Mouse (Mus musculus) myocyte (in vitro differentiated cells): ENCODE results near the gene Khdc4. TPM values are rescaled to one million over a fixed set of nuclear protein-coding genes. Genes with fewer than 3 reads are reported as not detected.

ENCODE experiments used
- H3K27me3 ChIP-seq: one replicate; pipeline ENCODE4 v1.6.1; 2011; ENCODE audit not compliant: control insufficient read depth, insufficient read depth, insufficient read length
- H3K36me3 ChIP-seq: one replicate; pipeline ENCODE4 v1.6.1; 2011; ENCODE audit not compliant: control insufficient read depth, insufficient read depth
- H3K4me2 ChIP-seq: one replicate; pipeline ENCODE4 v1.6.1; 2011; ENCODE audit warnings: low read depth, control low read depth
- H3K4me3 ChIP-seq: one replicate; pipeline ENCODE4 v1.5.1; 2011; ENCODE audit warnings: mild to moderate bottlenecking, control low read depth, moderate library complexity
- H3K79me2 ChIP-seq: one replicate; pipeline ENCODE4 v1.6.1; 2011; ENCODE audit not compliant: control insufficient read depth, insufficient read depth
- H3ac ChIP-seq: one replicate; pipeline ENCODE4 v1.6.1; 2011; ENCODE audit not compliant: control insufficient read depth, insufficient read length
- CEBPB ChIP-seq: IDR thresholded peaks from 2 replicates; pipeline ENCODE4 v1.6.1; 2011; ENCODE audit warnings: mild to moderate bottlenecking, moderate library complexity; ENCODE audit not compliant: poor library complexity, insufficient read depth, severe bottlenecking
- E2F4 ChIP-seq: IDR thresholded peaks from one replicate; pipeline ENCODE4 v1.6.1; 2011; ENCODE audit warnings: mild to moderate bottlenecking, control low read depth, moderate library complexity; ENCODE audit not compliant: insufficient read depth
- MAX ChIP-seq: IDR thresholded peaks from one replicate; pipeline ENCODE4 v1.6.1; 2011; ENCODE audit warnings: low read depth, mild to moderate bottlenecking, control low read depth
- MYOD1 ChIP-seq, 3 experiments: IDR thresholded peaks; one replicate each; pipeline ENCODE4 v1.6.1; 2011; ENCODE audit warnings: control low read depth in 2 of 3, low read depth in 2 of 3, mild to moderate bottlenecking in 2 of 3, moderate library complexity in 1 of 3; ENCODE audit not compliant: insufficient read length in 2 of 3, control insufficient read depth in 1 of 3
- MYOG ChIP-seq, 3 experiments: IDR thresholded peaks; one replicate each; pipeline ENCODE4 v1.6.1; 2011; ENCODE audit warnings: control low read depth in 2 of 3, low read depth in 2 of 3, mild to moderate bottlenecking in 2 of 3; ENCODE audit not compliant: insufficient read length in 2 of 3, control insufficient read depth in 1 of 3, insufficient read depth in 1 of 3
- POLR2A ChIP-seq: IDR thresholded peaks from one replicate; pipeline ENCODE4 v1.6.1; 2011; ENCODE audit warnings: low read depth, mild to moderate bottlenecking, control low read depth, moderate library complexity; ENCODE audit not compliant: insufficient read length
- POLR2AphosphoS2 ChIP-seq: IDR thresholded peaks from one replicate; pipeline ENCODE4 v1.6.1; 2011; ENCODE audit warnings: low read depth, control low read depth; ENCODE audit not compliant: insufficient read length
- REST ChIP-seq: IDR thresholded peaks from one replicate; pipeline ENCODE4 v1.6.1; 2011; ENCODE audit warnings: mild to moderate bottlenecking, control low read depth, moderate library complexity; ENCODE audit not compliant: insufficient read depth, insufficient read length
- SRF ChIP-seq: IDR thresholded peaks from one replicate; pipeline ENCODE4 v1.6.1; 2011; ENCODE audit warnings: low read depth; ENCODE audit not compliant: control insufficient read depth, insufficient read length
- TCF12 ChIP-seq: IDR thresholded peaks from one replicate; pipeline ENCODE4 v1.6.1; 2011; ENCODE audit warnings: mild to moderate bottlenecking, control low read depth; ENCODE audit not compliant: poor library complexity, insufficient read depth, severe bottlenecking
- TCF3 ChIP-seq: IDR thresholded peaks from one replicate; pipeline ENCODE4 v1.6.1; 2011; ENCODE audit warnings: low read depth, control low read depth; ENCODE audit not compliant: insufficient read length
- USF1 ChIP-seq: IDR thresholded peaks from one replicate; pipeline ENCODE4 v1.6.1; 2011; ENCODE audit warnings: low read depth, mild to moderate bottlenecking, control low read depth, moderate library complexity
- polyA plus RNA-seq: library from polyadenylated mRNA; unstranded; fragments of >200 nt; fragmentation: generic; extraction: Trizol; gene quantifications from one replicate; pipeline ENCODE4 v1.2.1, GENCODE M21; 2012; ENCODE audit warnings: missing spikeins

The Khdc4 gene
- 17.2 TPM for polyA plus RNA-seq

DNA sequence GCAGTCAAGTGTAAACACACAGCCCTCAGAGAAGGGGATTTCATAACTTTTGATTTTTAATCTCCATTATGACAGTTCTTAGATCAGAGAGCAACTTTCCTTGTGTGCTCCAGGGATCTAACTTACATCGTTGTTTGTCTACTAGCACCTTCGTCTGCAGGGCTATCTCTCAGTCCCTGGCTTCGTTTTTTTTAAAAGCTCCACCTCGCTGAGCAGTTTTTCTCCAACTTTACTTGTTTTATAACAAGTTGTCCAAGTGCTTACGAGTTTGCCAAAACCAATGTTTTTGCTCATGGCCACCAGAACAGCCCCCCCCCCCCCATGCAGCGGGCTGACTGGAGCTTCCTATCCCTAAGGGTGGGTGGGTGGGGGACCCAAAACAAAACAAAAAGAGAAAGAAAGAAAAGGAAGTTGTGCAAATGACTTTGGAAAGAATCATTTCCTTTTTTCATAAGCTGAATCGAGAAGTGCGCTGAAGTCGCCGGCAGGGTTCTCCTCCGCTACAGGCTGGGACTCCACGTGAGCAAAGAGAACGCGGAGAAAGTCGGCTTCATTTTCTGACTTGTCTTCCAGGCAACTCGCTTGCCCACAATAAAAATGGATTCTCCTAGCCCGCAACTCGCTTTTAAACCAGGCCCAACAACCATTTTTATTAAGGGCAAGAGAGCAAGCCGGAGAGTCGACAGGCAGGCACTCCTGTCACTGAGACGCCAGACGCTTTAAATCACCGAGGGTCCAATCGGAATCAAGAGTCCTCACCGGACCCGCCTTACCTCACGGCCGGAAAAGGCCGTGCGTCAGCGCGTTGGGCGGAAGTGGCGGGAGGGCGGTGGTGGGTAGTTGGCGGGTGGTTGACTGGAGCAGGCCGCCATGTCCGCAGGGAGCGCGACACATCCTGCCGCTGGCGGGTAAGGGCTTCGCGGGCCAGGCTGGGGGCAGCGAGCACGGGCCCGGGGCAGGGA is at the start of gene Khdc4:
Gene Khdc4, plus strand, starts transcription at position 824 of the 962 bp plus-strand sequence.
- Histone ChIP-seq H3K27me3 (no peaks in the 10 kb centered on the region), H3ac (peak within 1 kb of the TSS; percentile 83), H3K4me3 (peak within 1 kb of the TSS; percentile 95), H3K36me3 (peaks cover 22% of the 10 kb centered on the region), H3K79me2 (peaks cover 47% of the 10 kb centered on the region), H3K4me2 (peak within 1 kb of the TSS; percentile 96)
- TF ChIP-seq MYOG (IDR thresholded peaks at IDR 0.05; ENCODE audit: control insufficient read depth in 1 of 3, insufficient read depth in 1 of 3, insufficient read length in 2 of 3, low read depth in 2 of 3) = peak in 1 of 3 experiments; percentile 25
- peak; percentile 33 for TF ChIP-seq REST
- TF ChIP-seq MAX = no peak
- peak; percentile 99 for TF ChIP-seq POLR2A
- TF ChIP-seq CEBPB = no peak
- TF ChIP-seq USF1 = peak; percentile 23
- TF ChIP-seq TCF12 = no peak
- TF ChIP-seq TCF3 = peak; percentile 16
- peak; percentile 99 for TF ChIP-seq POLR2AphosphoS2
- peak in 1 of 3 experiments; percentile 36 for TF ChIP-seq MYOD1 (IDR thresholded peaks at IDR 0.05; ENCODE audit: control insufficient read depth in 1 of 3, insufficient read length in 2 of 3, low read depth in 2 of 3)

DNA sequence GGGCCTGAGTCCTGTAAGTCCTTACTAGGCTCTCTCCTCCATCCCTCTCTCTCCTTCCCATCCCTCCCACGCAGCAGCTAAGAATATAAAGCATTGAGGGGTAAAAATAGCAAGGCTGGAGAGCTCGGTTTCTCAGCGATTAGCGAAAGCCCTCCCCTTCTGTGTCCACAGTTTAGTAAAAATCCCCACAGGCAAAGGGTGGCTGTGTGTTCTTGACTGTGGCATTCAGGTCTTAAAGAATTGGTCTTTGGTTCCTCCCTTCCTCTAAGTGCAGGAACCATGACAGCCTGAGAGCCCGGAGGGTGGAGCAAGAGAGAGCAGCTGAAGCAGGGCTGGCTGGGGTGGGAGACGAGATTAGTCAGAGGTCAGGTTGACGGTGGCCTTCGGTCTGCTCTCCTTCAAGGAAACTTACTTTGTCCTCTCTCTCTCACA is 49.0 kb upstream of the Khdc4 start:
- Histone ChIP-seq H3K4me3 (no peak overlapping the region), H3ac (no peak overlapping the region), H3K36me3 (peaks cover 93% of the 10 kb centered on the region), H3K4me2 (peak overlapping the region; percentile 32), H3K27me3 (no peaks in the 10 kb centered on the region), H3K79me2 (peaks cover 39% of the 10 kb centered on the region)
- TF ChIP-seq REST = no peak
- TF ChIP-seq POLR2A = peak; percentile 15
- TF ChIP-seq CEBPB = no peak
- no peak for TF ChIP-seq TCF12
- no peak for TF ChIP-seq TCF3
- no peak for TF ChIP-seq MAX
- peak in 1 of 3 experiments; percentile 31 for TF ChIP-seq MYOD1 (IDR thresholded peaks at IDR 0.05; ENCODE audit: control insufficient read depth in 1 of 3, insufficient read length in 2 of 3, low read depth in 2 of 3)
- peak in 1 of 3 experiments; percentile 38 for TF ChIP-seq MYOG (IDR thresholded peaks at IDR 0.05; ENCODE audit: control insufficient read depth in 1 of 3, insufficient read depth in 1 of 3, insufficient read length in 2 of 3, low read depth in 2 of 3)
- peak; percentile 62 for TF ChIP-seq POLR2AphosphoS2
- no peak for TF ChIP-seq USF1
- no peak for TF ChIP-seq E2F4
- no peak for TF ChIP-seq SRF

DNA sequence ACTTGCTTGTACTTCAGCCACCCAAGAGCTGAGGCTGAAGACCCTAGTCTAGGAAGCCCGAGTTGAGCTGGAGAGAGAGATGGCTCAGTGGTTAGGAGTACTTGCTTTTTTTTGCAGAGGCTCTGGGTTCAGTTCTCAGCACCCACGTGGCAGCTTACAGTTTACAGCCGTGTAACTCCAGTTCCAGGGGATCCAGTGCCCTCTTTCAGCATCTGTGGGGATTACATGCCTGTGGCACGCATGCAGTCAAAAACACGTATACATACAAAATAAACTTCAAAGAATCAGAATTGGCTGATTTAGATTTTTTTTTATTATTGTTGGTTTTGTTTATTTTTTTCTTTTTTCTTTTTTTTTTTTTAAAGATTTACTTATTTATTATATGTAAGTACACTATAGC is 48.5 kb upstream of the Khdc4 start:
- H3K79me2 ChIP-seq = peaks cover 38% of the 10 kb centered on the region
- no peak for TF ChIP-seq REST
- no peak for TF ChIP-seq SRF
- peak; percentile 51 for TF ChIP-seq POLR2AphosphoS2
- TF ChIP-seq TCF3 = no peak
- TF ChIP-seq POLR2A = peak; percentile 30
- no peak overlapping the region for H3K4me2 ChIP-seq
- H3K27me3 ChIP-seq = no peaks in the 10 kb centered on the region
- H3ac ChIP-seq = no peak overlapping the region
- H3K36me3 ChIP-seq = peaks cover 98% of the 10 kb centered on the region
- no peak overlapping the region for H3K4me3 ChIP-seq

DNA sequence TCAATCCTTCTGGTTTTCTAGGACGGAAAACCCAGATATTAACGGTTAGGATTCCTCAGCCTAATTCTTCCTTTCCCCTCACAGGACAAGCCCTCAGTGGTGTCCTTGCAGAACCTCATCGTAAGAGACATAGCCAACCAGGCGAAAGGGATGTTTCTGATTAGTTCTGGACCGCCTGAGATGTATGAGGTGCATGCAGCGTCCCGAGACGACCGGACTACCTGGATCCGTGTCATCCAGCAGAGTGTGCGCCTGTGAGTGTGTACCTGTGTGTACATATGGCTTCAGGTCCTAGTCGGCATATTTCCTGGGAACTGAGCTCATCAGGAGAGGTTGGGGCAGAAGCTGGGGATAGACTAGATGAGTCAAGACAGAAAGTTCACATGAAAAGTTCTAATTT is 46.4 kb upstream of the Khdc4 start:
- H3K4me2 ChIP-seq = no peak overlapping the region
- no peak overlapping the region for H3K4me3 ChIP-seq
- no peaks in the 10 kb centered on the region for H3K27me3 ChIP-seq

DNA sequence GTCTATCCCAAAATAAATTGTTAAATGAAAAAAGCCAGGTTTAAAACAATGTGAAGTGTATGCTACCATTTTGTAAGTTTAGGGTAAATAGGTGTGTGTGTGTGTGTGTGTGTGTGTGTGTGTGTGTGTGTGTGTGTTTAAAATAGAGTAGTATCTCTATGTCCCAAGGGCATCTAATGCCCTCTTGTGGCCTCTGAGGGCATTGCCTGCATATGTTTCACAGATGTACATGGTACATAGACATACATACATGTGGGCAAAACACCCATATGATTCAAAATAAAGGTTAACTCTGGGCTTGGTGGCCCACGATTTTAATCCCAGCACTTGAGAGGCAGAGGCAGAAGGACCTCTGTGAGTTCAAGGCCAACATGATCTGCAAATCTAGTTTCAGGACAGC is 44.9 kb upstream of the Khdc4 start:
- Histone ChIP-seq H3K4me2 (no peak overlapping the region), H3K4me3 (no peak overlapping the region), H3ac (no peak overlapping the region), H3K79me2 (peaks cover 11% of the 10 kb centered on the region), H3K36me3 (peaks cover 95% of the 10 kb centered on the region), H3K27me3 (no peaks in the 10 kb centered on the region)
- TF ChIP-seq SRF (no peak), POLR2A (no peak)

More for the DNA sequence above, 46.4 kb upstream of the Khdc4 start:
- Histone ChIP-seq H3K36me3 (peaks cover 95% of the 10 kb centered on the region), H3ac (no peak overlapping the region), H3K79me2 (peaks cover 19% of the 10 kb centered on the region)
- peak; percentile 61 for TF ChIP-seq POLR2A
- peak; percentile 72 for TF ChIP-seq POLR2AphosphoS2
- no peak for TF ChIP-seq E2F4
